In the genomic region with DNA sequence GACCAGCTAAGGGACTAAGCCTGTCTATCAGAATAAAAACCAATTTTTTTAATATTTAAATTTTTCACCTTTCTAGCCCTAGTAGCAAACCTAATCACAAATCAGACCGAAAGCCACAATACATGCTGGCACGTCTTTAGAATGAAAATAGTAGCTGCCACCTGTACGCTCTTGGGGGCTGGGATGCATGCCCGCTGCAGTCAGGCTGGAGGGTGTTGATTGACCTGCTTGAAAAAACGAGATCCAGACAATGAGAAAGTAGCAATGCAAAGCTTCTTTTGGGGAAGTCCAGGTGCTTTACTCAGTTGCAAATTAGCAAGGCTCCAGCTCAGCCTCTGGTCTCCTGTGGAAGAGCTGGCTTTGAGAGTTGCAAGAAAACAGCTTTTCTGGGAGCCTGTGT, we compare ENCODE assay signal across 35 mouse cellular contexts. TPM values are rescaled to one million over a fixed set of nuclear protein-coding genes. Genes with fewer than 3 reads are reported as not detected.
DNase-seq lines count a peak whose midpoint lies in the region; ATAC-seq and TF ChIP-seq lines count a peak whose summit lies in the region.
"Had no signal": no experiment of that assay in that cellular context is flagged by ENCODE, and none has a peak within 500 bp of the region (broad histone marks: within the 10 kb centered on the region; RNA-seq: fewer than 3 reads in every experiment).

No protein-coding gene starts in this region.

- H3K4me3 ChIP-seq in kidney, adult 2 months (ENCODE audit: insufficient read depth, low read depth, low read length): no peak overlapping the region
- no peak overlapping the region for H3K4me3 ChIP-seq in kidney, postnatal 0 days (replicated peaks; ENCODE audit: low read depth, low read length)
- no peak overlapping the region for H3K4me3 ChIP-seq in limb, embryonic 10.5 days
- H3K4me3 ChIP-seq: embryonic facial prominence, embryonic 10.5 days; embryonic facial prominence, embryonic 13.5 days; forebrain, embryonic 10.5 days; forebrain, embryonic 13.5 days; heart, embryonic 12.5 days; heart, embryonic 15.5 days; hindbrain, embryonic 10.5 days; hindbrain, embryonic 13.5 days had no signal

- TF ChIP-seq POLR2A in kidney, adult 2 months (IDR thresholded peaks at IDR 0.05; ENCODE audit: low read depth, low read length): no peak

- no peak overlapping the region for H3K9ac ChIP-seq in kidney, postnatal 0 days (ENCODE audit: low read depth, low read length)
- H3K9ac ChIP-seq: embryonic facial prominence, embryonic 13.5 days; forebrain, embryonic 13.5 days; heart, embryonic 12.5 days; heart, embryonic 15.5 days; hindbrain, embryonic 13.5 days had no signal

- H3K27ac ChIP-seq in kidney, adult 2 months (ENCODE audit: insufficient read depth, low read depth, low read length): peak overlapping the region; percentile 100
- H3K27ac ChIP-seq in kidney, postnatal 0 days: peak overlapping the region; percentile 77
- no peak overlapping the region for H3K27ac ChIP-seq in limb, embryonic 10.5 days
- H3K27ac ChIP-seq: embryonic facial prominence, embryonic 10.5 days; embryonic facial prominence, embryonic 13.5 days; forebrain, embryonic 10.5 days; forebrain, embryonic 13.5 days; heart, embryonic 15.5 days; hindbrain, embryonic 10.5 days; hindbrain, embryonic 13.5 days had no signal

- peaks cover 9% of the 10 kb centered on the region; the same call in 1 of the 2 replicates for H3K36me3 ChIP-seq in kidney, adult 2 months (ENCODE audit: control insufficient read depth, insufficient read depth, low read length)
- H3K36me3 ChIP-seq in kidney, postnatal 0 days (ENCODE audit: insufficient read depth, low read length): no peaks in the 10 kb centered on the region
- no peaks in the 10 kb centered on the region for H3K36me3 ChIP-seq in limb, embryonic 10.5 days
- H3K36me3 ChIP-seq: embryonic facial prominence, embryonic 10.5 days; embryonic facial prominence, embryonic 13.5 days; forebrain, embryonic 10.5 days; heart, embryonic 12.5 days; heart, embryonic 15.5 days; hindbrain, embryonic 10.5 days; hindbrain, embryonic 13.5 days had no signal

- H3K9me3 ChIP-seq in kidney, postnatal 0 days (replicated peaks; ENCODE audit: low read length): no peaks in the 10 kb centered on the region
- no peaks in the 10 kb centered on the region for H3K9me3 ChIP-seq in limb, embryonic 10.5 days (replicated peaks)
- H3K9me3 ChIP-seq: heart, embryonic 12.5 days; heart, embryonic 15.5 days had no signal

- WGBS in kidney, adult 2 months: 37% methylated on average over 5 of the region's 5 CpGs
- 79% methylated on average over 5 of the region's 5 CpGs for WGBS in kidney, postnatal 0 days
- WGBS in limb, embryonic 10.5 days: 89% methylated on average over 5 of the region's 5 CpGs

- peak; percentile 58 for DNase-seq in heart, adult 11 months
- DNase-seq in heart, adult 18-20 months: no peak
- peak; percentile 33 for DNase-seq in kidney, adult 2 months
- no peak for DNase-seq in kidney, adult 11 months
- no peak for DNase-seq in kidney, postnatal 0 days (ENCODE audit: low spot score)
- DNase-seq in kidney, postnatal 36 days: no peak
- DNase-seq in limb, embryonic 10.5 days (ENCODE audit: low spot score): peak; percentile 9
- DNase-seq in cerebellum, postnatal 14 days: no peak
- DNase-seq: adrenal gland, adult 2 months; adrenal gland, postnatal 14 days; B cell, adult 2 months; cerebellum, adult 11 months; cerebellum, adult 2 months; cerebellum, adult 9-11 months; cerebellum, postnatal 36 days; embryo, embryonic 11 days; gastrocnemius, postnatal 10 days; gastrocnemius, postnatal 36 days; heart, postnatal 10 days; heart, postnatal 36 days had no signal

- peaks cover 24% of the 10 kb centered on the region for H3K4me1 ChIP-seq in kidney, adult 2 months (ENCODE audit: control insufficient read depth, insufficient read depth, low read length)
- 0 out of 2 replicates have a peak, but pooled peaks cover 5% of the 10 kb centered on the region for H3K4me1 ChIP-seq in kidney, postnatal 0 days (replicated peaks; ENCODE audit: insufficient read depth, low read length)
- H3K4me1 ChIP-seq in limb, embryonic 10.5 days: no peaks in the 10 kb centered on the region
- H3K4me1 ChIP-seq: embryonic facial prominence, embryonic 10.5 days; embryonic facial prominence, embryonic 13.5 days; forebrain, embryonic 10.5 days; forebrain, embryonic 13.5 days; heart, embryonic 15.5 days; hindbrain, embryonic 10.5 days; hindbrain, embryonic 13.5 days had no signal

- H3K4me2 ChIP-seq in kidney, postnatal 0 days (ENCODE audit: low read length): no peak overlapping the region
- H3K4me2 ChIP-seq: embryonic facial prominence, embryonic 13.5 days; forebrain, embryonic 13.5 days; heart, embryonic 12.5 days; heart, embryonic 15.5 days; hindbrain, embryonic 13.5 days had no signal

- no peaks in the 10 kb centered on the region for H3K27me3 ChIP-seq in kidney, adult 2 months (replicated peaks; ENCODE audit: control insufficient read depth, insufficient read depth, low read length)
- H3K27me3 ChIP-seq in kidney, postnatal 0 days (ENCODE audit: insufficient read depth, low read length): no peaks in the 10 kb centered on the region
- H3K27me3 ChIP-seq in limb, embryonic 10.5 days (ENCODE audit: low read depth, poor library complexity, severe bottlenecking): no peaks in the 10 kb centered on the region
- H3K27me3 ChIP-seq: embryonic facial prominence, embryonic 13.5 days; forebrain, embryonic 13.5 days; heart, embryonic 12.5 days; heart, embryonic 15.5 days; hindbrain, embryonic 13.5 days had no signal

- no peak for ATAC-seq in kidney, postnatal 0 days (replicated peaks; ENCODE audit: low FRiP score, low read depth)
- ATAC-seq: forebrain, embryonic 13.5 days; forebrain, embryonic 16.5 days; hindbrain, embryonic 16.5 days had no signal

- TF ChIP-seq CTCF in kidney, adult 2 months (conservative IDR thresholded peaks at IDR 0.05; ENCODE audit: insufficient read depth, insufficient read length, low read depth, low read length): no peak
- TF ChIP-seq CTCF in kidney, postnatal 0 days (IDR thresholded peaks at IDR 0.05; ENCODE audit: low read depth): no peak

RNA-seq across cellular contexts. Expression of gene Aoc1, which starts 24.3 kb away (rescaled TPM):
- total RNA-seq in heart, adult 18-20 months (2021): not detected
- 7.3 and 7.7 TPM in 2 replicates for polyA plus RNA-seq in kidney, adult 2 months (2012; rRNA removed)
- 9.9 and 11.0 TPM in 2 replicates for polyA plus RNA-seq in kidney, postnatal 0 days (2015; fragmentation: Nextera tagmentation; extraction: Ambion mirVana)
- not detected in 2 replicates for polyA plus RNA-seq in limb, embryonic 10.5 days (2016; fragmentation: Nextera tagmentation; extraction: Ambion mirVana)
- total RNA-seq: adrenal gland, adult 2 months; adrenal gland, postnatal 14 days; gastrocnemius, adult 18-20 months; gastrocnemius, postnatal 10 days; gastrocnemius, postnatal 36 days; heart, postnatal 10 days; heart, postnatal 36 days; MEL had no signal
- polyA plus RNA-seq: adrenal gland, adult 2 months; embryonic facial prominence, embryonic 13.5 days; forebrain, embryonic 13.5 days; forebrain, embryonic 16.5 days; heart, embryonic 12.5 days; heart, embryonic 15.5 days; hindbrain, embryonic 10.5 days; hindbrain, embryonic 13.5 days; hindbrain, embryonic 16.5 days had no signal

RNA-seq across cellular contexts. Expression of gene 1600015I10Rik, which starts 32.7 kb away (rescaled TPM):
- not detected for total RNA-seq in heart, adult 18-20 months (2021)
- polyA plus RNA-seq in kidney, adult 2 months (2012; rRNA removed): not detected in 2 replicates
- polyA plus RNA-seq in kidney, postnatal 0 days (2015; fragmentation: Nextera tagmentation; extraction: Ambion mirVana): not detected in 2 replicates
- not detected in 2 replicates for polyA plus RNA-seq in limb, embryonic 10.5 days (2016; fragmentation: Nextera tagmentation; extraction: Ambion mirVana)
- total RNA-seq: adrenal gland, adult 2 months; adrenal gland, postnatal 14 days; adrenal gland, postnatal 4 days; gastrocnemius, adult 18-20 months; gastrocnemius, postnatal 10 days; gastrocnemius, postnatal 36 days; granulocyte monocyte progenitor cell, adult 5-6 weeks; heart, postnatal 10 days; heart, postnatal 36 days; MEL had no signal
- polyA plus RNA-seq: adrenal gland, adult 2 months; cerebellum, adult 2 months; cortical plate, adult 2 months; embryonic facial prominence, embryonic 10.5 days; embryonic facial prominence, embryonic 13.5 days; forebrain, embryonic 10.5 days; forebrain, embryonic 13.5 days; forebrain, embryonic 16.5 days; heart, embryonic 15.5 days; hindbrain, embryonic 10.5 days; hindbrain, embryonic 13.5 days; hindbrain, embryonic 16.5 days had no signal

RNA-seq across cellular contexts. Expression of gene Tmem176b, which starts 55.7 kb away (rescaled TPM):
- total RNA-seq in heart, adult 18-20 months (2021): 10 to 100 TPM; 39.3 to 54.1 TPM
- 1,386 and 1,411 TPM in 2 replicates for polyA plus RNA-seq in kidney, adult 2 months (2012; rRNA removed)
- 669 and 685 TPM in 2 replicates for polyA plus RNA-seq in kidney, postnatal 0 days (2015; fragmentation: Nextera tagmentation; extraction: Ambion mirVana)
- polyA plus RNA-seq in limb, embryonic 10.5 days (2016; fragmentation: Nextera tagmentation; extraction: Ambion mirVana): 34.0 and 57.7 TPM in 2 replicates

RNA-seq across cellular contexts. Expression of gene Tmem176a, which starts 56.2 kb away (rescaled TPM):
- 10 to 100 TPM; 14.7 to 20.6 TPM for total RNA-seq in heart, adult 18-20 months (2021)
- polyA plus RNA-seq in kidney, adult 2 months (2012; rRNA removed): 509 and 544 TPM in 2 replicates
- 315 and 333 TPM in 2 replicates for polyA plus RNA-seq in kidney, postnatal 0 days (2015; fragmentation: Nextera tagmentation; extraction: Ambion mirVana)
- polyA plus RNA-seq in limb, embryonic 10.5 days (2016; fragmentation: Nextera tagmentation; extraction: Ambion mirVana): 18.0 and 29.0 TPM in 2 replicates

Comparison
In these comparisons a context has a peak if more than half of its experiments do, and no peak if none do; other contexts are left out.
1. DNase-seq: peak in heart, adult 11 months (single experiment), kidney, adult 2 months (single experiment) and limb, embryonic 10.5 days (single experiment); none in heart, adult 18-20 months (0 of 2), kidney, adult 11 months (single experiment), kidney, postnatal 0 days (single experiment), kidney, postnatal 36 days (0 of 2) and cerebellum, postnatal 14 days (0 of 2).
2. RNA of gene Tmem176b, which starts 55.7 kb away (polyA plus RNA-seq): 1,386 to 1,411 TPM in kidney, adult 2 months and 669 to 685 TPM in kidney, postnatal 0 days; 34.0 to 57.7 TPM in limb, embryonic 10.5 days; every median in the first group is over 10 times any median in the second.